Mouse (Mus musculus): ENCODE data around the gene Tmem81.

Gene Tmem81

GRCm38 (mm10) chr1:132532521-132532920 is 26.5 kb downstream of the Tmem81 start:
- ChIA-PET POLR2A (interaction anchor here in 2 of 4 experiments (0.6 to 1.4 kb wide), 4 partner anchors 9 to 177 kb away, joined by 3 to 5 read pairs (median 4); no protein-coding TSS in a partner anchor), CTCF (interaction anchor here in 3 of 4 experiments (0.6 to 2.1 kb wide), 6 partner anchors 8 to 290 kb away, joined by 3 to 18 read pairs (median 8); no protein-coding TSS in a partner anchor)

- CTCF ChIA-PET: interaction anchor here (1.1 to 2.1 kb wide), 10 partner anchors 8 to 75 kb away, joined by 3 to 18 read pairs (median 8); no protein-coding TSS in a partner anchor
- POLR2A ChIA-PET: interaction anchor here in 3 of 4 experiments (0.8 to 1.5 kb wide), 5 partner anchors 10 to 801 kb away, joined by 3 to 11 read pairs (median 3); partner anchors contain the start of gene Cntn2 (in 1 of the 3)
Measured at GRCm38 (mm10) chr1:132533840-132534239, 27.8 kb downstream of the Tmem81 start.

- ChIA-PET POLR2A (interaction anchor here in 1 of 4 experiments (1.3 kb wide), 1 partner anchor 527 kb away, joined by 7 read pairs; no protein-coding TSS in a partner anchor), CTCF (no interaction called here)
Measured at GRCm38 (mm10) chr1:132535541-132535940, 29.5 kb downstream of the Tmem81 start.

GRCm38 (mm10) chr1:132536416-132536815 is 30.4 kb downstream of the Tmem81 start:
- ChIA-PET CTCF (interaction anchor here in 1 of 4 experiments (0.6 kb wide), 1 partner anchor 16 kb away, joined by 6 read pairs; no protein-coding TSS in a partner anchor), POLR2A (interaction anchor here in 1 of 4 experiments (1.3 kb wide), 1 partner anchor 528 kb away, joined by 7 read pairs; no protein-coding TSS in a partner anchor)

- ChIA-PET POLR2A (interaction anchor here in 1 of 4 experiments (1.1 kb wide), 1 partner anchor 12 kb away, joined by 4 read pairs; no protein-coding TSS in a partner anchor), CTCF (interaction anchor here in 3 of 4 experiments (0.6 to 2.0 kb wide), 3 partner anchors 17 to 165 kb away, joined by 3 to 5 read pairs (median 4); no protein-coding TSS in a partner anchor)
Measured at GRCm38 (mm10) chr1:132537736-132538135, 31.7 kb downstream of the Tmem81 start.

GRCm38 (mm10) chr1:132540701-132541100 is 34.7 kb downstream of the Tmem81 start:
- ChIA-PET CTCF (interaction anchor here (0.6 to 2.8 kb wide), 23 partner anchors 12 to 511 kb away, joined by 3 to 37 read pairs (median 5); partner anchors contain the start of gene Rbbp5 (in 1 of the 4)), POLR2A (interaction anchor here in 3 of 4 experiments (0.6 to 2.2 kb wide), 31 partner anchors 8 to 679 kb away, joined by 3 to 18 read pairs (median 5); partner anchors contain the start of genes Dstyk (in 1 of the 3), Elk4 (in 1 of the 3), Rbbp5 (in 1 of the 3) and Tmcc2 (in 1 of the 3))

- ChIA-PET POLR2A (interaction anchor here in 3 of 4 experiments (0.6 to 2.2 kb wide), 40 partner anchors 9 to 678 kb away, joined by 3 to 18 read pairs (median 5); partner anchors contain the start of genes Dstyk (in 2 of the 3), Rbbp5 (in 2 of the 3), Elk4 (in 1 of the 3) and Tmcc2 (in 1 of the 3)), CTCF (interaction anchor here (0.5 to 2.8 kb wide), 28 partner anchors 13 to 1559 kb away, joined by 3 to 37 read pairs (median 4); partner anchors contain the start of gene Rbbp5 (in 1 of the 4))
Measured at GRCm38 (mm10) chr1:132541171-132541823, 35.3 kb downstream of the Tmem81 start.

- POLR2A ChIA-PET: interaction anchor here in 3 of 4 experiments (0.7 to 2.2 kb wide), 30 partner anchors 10 to 377 kb away, joined by 3 to 18 read pairs (median 5); partner anchors contain the start of genes Dstyk (in 2 of the 3), Rbbp5 (in 2 of the 3), Tmcc2 (in 1 of the 3) and Tmem81 (in 1 of the 3)
- CTCF ChIA-PET: interaction anchor here (0.9 to 2.8 kb wide), 15 partner anchors 14 to 152 kb away, joined by 3 to 37 read pairs (median 9); partner anchors contain the start of gene Rbbp5 (in 1 of the 4)
Measured at GRCm38 (mm10) chr1:132541824-132542599, 36.0 kb downstream of the Tmem81 start.

- ChIA-PET POLR2A (interaction anchor here in 3 of 4 experiments (0.6 to 2.0 kb wide), 8 partner anchors 8 to 106 kb away, joined by 3 to 18 read pairs (median 3); no protein-coding TSS in a partner anchor), CTCF (interaction anchor here in 3 of 4 experiments (0.6 to 2.8 kb wide), 5 partner anchors 17 to 389 kb away, joined by 3 to 37 read pairs (median 4); no protein-coding TSS in a partner anchor)
Measured at GRCm38 (mm10) chr1:132542762-132543306, 36.8 kb downstream of the Tmem81 start, which contains the start of gene Cntn2. TSS of gene Cntn2 (minus strand) at chr1:132543256.

- POLR2A ChIA-PET: interaction anchor here in 2 of 4 experiments (0.6 to 1.3 kb wide), 4 partner anchors 9 to 1429 kb away, joined by 3 to 5 read pairs (median 3); no protein-coding TSS in a partner anchor
- CTCF ChIA-PET: interaction anchor here in 1 of 4 experiments (1.6 kb wide), 1 partner anchor 23 kb away, joined by 4 read pairs; no protein-coding TSS in a partner anchor
Measured at GRCm38 (mm10) chr1:132543789-132544188, 37.8 kb downstream of the Tmem81 start.

- ChIA-PET CTCF (interaction anchor here in 3 of 4 experiments (0.6 to 1.7 kb wide), 5 partner anchors 32 to 168 kb away, joined by 3 to 4 read pairs (median 4); no protein-coding TSS in a partner anchor), POLR2A (interaction anchor here in 1 of 4 experiments (1.0 to 2.3 kb wide), 3 partner anchors 10 to 25 kb away, joined by 3 to 9 read pairs (median 4); no protein-coding TSS in a partner anchor)
Measured at GRCm38 (mm10) chr1:132557901-132558631, 52.0 kb downstream of the Tmem81 start.
